Mouse (Mus musculus): ENCODE measurements at regions not wholly inside any gene's neighbourhood (a gene's known extent, or its start where the extent isn't known, plus 50 kb on each side); places are given as distances from the start of the nearest gene placed in this dataset.

- Histone ChIP-seq H3K27me3 (ENCODE audit: control insufficient read depth in 1 of 2, insufficient read depth in 2 of 2, low read length in 2 of 2) (peaks cover 0 to 8% of the 10 kb centered on the region in 2 experiments; a peak in 2 of 4 replicates), H3K4me1 (ENCODE audit: control insufficient read depth in 1 of 2, insufficient read depth in 2 of 2, low read length in 2 of 2) (peaks cover 0 to 4% of the 10 kb centered on the region in 2 experiments; a peak in 1 of 4 replicates), H3K36me3 (ENCODE audit: control insufficient read depth in 1 of 2, insufficient read depth in 2 of 2, low read length in 2 of 2) (peaks cover 0 to 9% of the 10 kb centered on the region in 2 experiments; a peak in 2 of 4 replicates), H3K79me2 (ENCODE audit: control insufficient read depth, insufficient read depth, low read length, poor library complexity) (peaks cover 15% of the 10 kb centered on the region), H3K9me3 (replicated peaks; ENCODE audit: insufficient read depth, low read length) (no peaks in the 10 kb centered on the region), H3K9ac (ENCODE audit: control insufficient read depth, low read depth, low read length, poor library complexity, severe bottlenecking) (peak overlapping the region; percentile 85), H3K4me3 (ENCODE audit: control insufficient read depth in 1 of 2, insufficient read depth in 1 of 2, low read depth in 2 of 2, low read length in 2 of 2) (peak overlapping the region; percentile 76 to 92), H3K27ac (ENCODE audit: control insufficient read depth, low read depth, low read length) (no peak overlapping the region)
- peak; percentile 48 for DNase-seq (ENCODE audit: low read depth, low spot score)
- no peak for TF ChIP-seq GABPA (IDR thresholded peaks at IDR 0.05; ENCODE audit: low read depth, low read length)
Measured at GRCm38 (mm10) chr13:107889588-107889984, 154.7 kb upstream of the Smim15 start.

GRCm38 (mm10) chr13:107888571-107889451 lies 155.4 kb upstream of the Smim15 start:
- H3K27me3 ChIP-seq (ENCODE audit: control insufficient read depth in 1 of 2, insufficient read depth in 2 of 2, low read length in 2 of 2): peaks cover 0 to 7% of the 10 kb centered on the region in 2 experiments; a peak in 2 of 4 replicates
- H3K9ac ChIP-seq (ENCODE audit: control insufficient read depth, low read depth, low read length, poor library complexity, severe bottlenecking): peak overlapping the region; percentile 79
- H3K79me2 ChIP-seq (ENCODE audit: control insufficient read depth, insufficient read depth, low read length, poor library complexity): peaks cover 17% of the 10 kb centered on the region
- peaks cover 0 to 9% of the 10 kb centered on the region in 2 experiments; a peak in 2 of 4 replicates for H3K36me3 ChIP-seq (ENCODE audit: control insufficient read depth in 1 of 2, insufficient read depth in 2 of 2, low read length in 2 of 2)
- TF ChIP-seq TBP (IDR thresholded peaks at IDR 0.05; ENCODE audit: low read depth, low read length): no peak
- no peak for TF ChIP-seq ELF1 (IDR thresholded peaks at IDR 0.05; ENCODE audit: low read depth, low read length)
- TF ChIP-seq UBTF (IDR thresholded peaks at IDR 0.05; ENCODE audit: borderline replicate concordance, insufficient read depth, low read depth, low read length): peak; percentile 90
- no peak for TF ChIP-seq MAZ (IDR thresholded peaks at IDR 0.05; ENCODE audit: low read depth, low read length)
- TF ChIP-seq POLR2AphosphoS2 (IDR thresholded peaks at IDR 0.05; ENCODE audit: low read length): no peak
- 0 out of 4 replicates have a peak, but pooled peaks of 1 of the 2 experiments have one; percentile 12 for TF ChIP-seq POLR2A (IDR thresholded peaks at IDR 0.05; ENCODE audit: control insufficient read depth in 1 of 2, insufficient read depth in 1 of 2, low read depth in 1 of 2, low read length in 2 of 2, poor library complexity in 1 of 2)
- no peak for TF ChIP-seq CHD1 (IDR thresholded peaks at IDR 0.05; ENCODE audit: low read depth, low read length)
- peak; percentile 7; the same call in 1 of the 2 replicates for TF ChIP-seq SMC3 (IDR thresholded peaks at IDR 0.05; ENCODE audit: low read depth, low read length)
- TF ChIP-seq ZMIZ1 (IDR thresholded peaks at IDR 0.05; ENCODE audit: low read depth, low read length): no peak
- TF ChIP-seq HCFC1 (IDR thresholded peaks at IDR 0.05; ENCODE audit: low read depth, low read length): no peak
- no peak for TF ChIP-seq ZNF384 (IDR thresholded peaks at IDR 0.05; ENCODE audit: low read depth, low read length)
- TF ChIP-seq CTCF (IDR thresholded peaks at IDR 0.05 in 2 of 3, conservative IDR thresholded peaks at IDR 0.05 in 1 of 3; ENCODE audit: control insufficient read depth in 1 of 3, insufficient read depth in 1 of 3, low read depth in 2 of 3, low read length in 3 of 3, poor library complexity in 1 of 3, severe bottlenecking in 1 of 3): no peak
- TF ChIP-seq MEF2A (IDR thresholded peaks at IDR 0.05; ENCODE audit: extremely low read depth, insufficient replicate concordance, low read depth, low read length, poor library complexity, severe bottlenecking): no peak
- no peak for TF ChIP-seq ZC3H11A (IDR thresholded peaks at IDR 0.05; ENCODE audit: low read depth, low read length)
- H3K27ac ChIP-seq (ENCODE audit: control insufficient read depth, low read depth, low read length): no peak overlapping the region
- H3K4me3 ChIP-seq (ENCODE audit: control insufficient read depth in 1 of 2, insufficient read depth in 1 of 2, low read depth in 2 of 2, low read length in 2 of 2): peak overlapping the region; percentile 76 to 85
- H3K4me1 ChIP-seq (ENCODE audit: control insufficient read depth in 1 of 2, insufficient read depth in 2 of 2, low read length in 2 of 2): peaks cover 0 to 4% of the 10 kb centered on the region in 2 experiments; a peak in 1 of 4 replicates
- no peaks in the 10 kb centered on the region for H3K9me3 ChIP-seq (replicated peaks; ENCODE audit: insufficient read depth, low read length)
- DNase-seq (ENCODE audit: low read depth, low spot score): peak; percentile 45
